Mouse (Mus musculus): Measurements from ENCODE around the gene Ogg1. TPM values are rescaled to one million over a fixed set of nuclear protein-coding genes. Genes with fewer than 3 reads are reported as not detected.
"Not testable (repeated sequence)": the region's sequence is repeated elsewhere in the genome, so short reads cannot be mapped to it uniquely, and the experiment has no call there.

Gene Ogg1
- polyA plus RNA-seq, 1 experiment, result 13.7 TPM

GRCm38 (mm10) chr6:113315972-113316371 lies 10.8 kb upstream of the Ogg1 start:
- no peak overlapping the region for H3K4me3 ChIP-seq (ENCODE audit: insufficient read depth, low read length)
- peaks cover 3% of the 10 kb centered on the region; the same call in 1 of the 2 replicates for H3K4me1 ChIP-seq (ENCODE audit: control insufficient read depth, insufficient read depth, low read length)
- TF ChIP-seq CTCF (IDR thresholded peaks at IDR 0.05; ENCODE audit: extremely low read depth, insufficient read depth, low read length) (no peak), POLR2A (IDR thresholded peaks at IDR 0.05; ENCODE audit: extremely low read depth, insufficient read depth, low read length) (no peak)
- no peak overlapping the region for H3K27ac ChIP-seq (ENCODE audit: insufficient read depth, low read length)

- Histone ChIP-seq H3K4me3 (ENCODE audit: insufficient read depth, low read length) (no peak overlapping the region), H3K4me1 (ENCODE audit: control insufficient read depth, insufficient read depth, low read length) (no peaks in the 10 kb centered on the region), H3K27ac (ENCODE audit: insufficient read depth, low read length) (no peak overlapping the region)
- TF ChIP-seq CTCF (IDR thresholded peaks at IDR 0.05; ENCODE audit: extremely low read depth, insufficient read depth, low read length), result no peak
These were observed 2.6 kb downstream of the Ogg1 start for GRCm38 (mm10) chr6:113329396-113329795.

GRCm38 (mm10) chr6:113330547-113330946 lies 3.8 kb downstream of the Ogg1 start:
- Histone ChIP-seq H3K27ac (ENCODE audit: insufficient read depth, low read length) (no peak overlapping the region), H3K4me1 (ENCODE audit: control insufficient read depth, insufficient read depth, low read length) (no peaks in the 10 kb centered on the region), H3K4me3 (ENCODE audit: insufficient read depth, low read length) (no peak overlapping the region)
- TF ChIP-seq CTCF (IDR thresholded peaks at IDR 0.05; ENCODE audit: extremely low read depth, insufficient read depth, low read length), result no peak
- TF ChIP-seq POLR2A (IDR thresholded peaks at IDR 0.05; ENCODE audit: extremely low read depth, insufficient read depth, low read length), result no peak

GRCm38 (mm10) chr6:113331721-113332120 lies 4.9 kb downstream of the Ogg1 start:
- no peak for TF ChIP-seq CTCF (IDR thresholded peaks at IDR 0.05; ENCODE audit: extremely low read depth, insufficient read depth, low read length)
- H3K4me1 ChIP-seq (ENCODE audit: control insufficient read depth, insufficient read depth, low read length), result no peaks in the 10 kb centered on the region
- H3K27ac ChIP-seq (ENCODE audit: insufficient read depth, low read length), result no peak overlapping the region
- H3K4me3 ChIP-seq (ENCODE audit: insufficient read depth, low read length), result no peak overlapping the region

- not testable (repeated sequence) for H3K4me1 ChIP-seq (ENCODE audit: control insufficient read depth, insufficient read depth, low read length); H3K27ac ChIP-seq (ENCODE audit: insufficient read depth, low read length); H3K4me3 ChIP-seq (ENCODE audit: insufficient read depth, low read length)
These were observed 6.0 kb downstream of the Ogg1 start for GRCm38 (mm10) chr6:113332734-113333133.

- Histone ChIP-seq H3K4me3 (ENCODE audit: insufficient read depth, low read length) (no peak overlapping the region), H3K27ac (ENCODE audit: insufficient read depth, low read length) (no peak overlapping the region), H3K4me1 (ENCODE audit: control insufficient read depth, insufficient read depth, low read length) (no peaks in the 10 kb centered on the region)
- TF ChIP-seq CTCF (IDR thresholded peaks at IDR 0.05; ENCODE audit: extremely low read depth, insufficient read depth, low read length) (no peak), POLR2A (IDR thresholded peaks at IDR 0.05; ENCODE audit: extremely low read depth, insufficient read depth, low read length) (no peak)
These were observed 6.6 kb downstream of the Ogg1 start for GRCm38 (mm10) chr6:113333137-113333950.

- H3K27ac ChIP-seq (ENCODE audit: insufficient read depth, low read length), result no peak overlapping the region
- H3K4me3 ChIP-seq (ENCODE audit: insufficient read depth, low read length), result no peak overlapping the region
- H3K4me1 ChIP-seq (ENCODE audit: control insufficient read depth, insufficient read depth, low read length), result no peaks in the 10 kb centered on the region
- TF ChIP-seq CTCF (IDR thresholded peaks at IDR 0.05; ENCODE audit: extremely low read depth, insufficient read depth, low read length), result no peak
- TF ChIP-seq POLR2A (IDR thresholded peaks at IDR 0.05; ENCODE audit: extremely low read depth, insufficient read depth, low read length), result no peak
These were observed 7.4 kb downstream of the Ogg1 start for GRCm38 (mm10) chr6:113334216-113334615.

GRCm38 (mm10) chr6:113336852-113337620 lies 10.3 kb downstream of the Ogg1 start:
- TF ChIP-seq CTCF (IDR thresholded peaks at IDR 0.05; ENCODE audit: extremely low read depth, insufficient read depth, low read length) (no peak), POLR2A (IDR thresholded peaks at IDR 0.05; ENCODE audit: extremely low read depth, insufficient read depth, low read length) (no peak)
- H3K4me1 ChIP-seq (ENCODE audit: control insufficient read depth, insufficient read depth, low read length), result 0 out of 2 replicates have a peak, but pooled peaks cover 3% of the 10 kb centered on the region
- no peak overlapping the region for H3K4me3 ChIP-seq (ENCODE audit: insufficient read depth, low read length)
- no peak overlapping the region for H3K27ac ChIP-seq (ENCODE audit: insufficient read depth, low read length)

- H3K4me3 ChIP-seq (ENCODE audit: insufficient read depth, low read length), result peak overlapping the region; percentile 80
- H3K27ac ChIP-seq (ENCODE audit: insufficient read depth, low read length), result peak overlapping the region; percentile 45; the same call in 1 of the 2 replicates
- peaks cover 5% of the 10 kb centered on the region; the same call in 1 of the 2 replicates for H3K4me1 ChIP-seq (ENCODE audit: control insufficient read depth, insufficient read depth, low read length)
- TF ChIP-seq CTCF (IDR thresholded peaks at IDR 0.05; ENCODE audit: extremely low read depth, insufficient read depth, low read length), result no peak
- TF ChIP-seq POLR2A (IDR thresholded peaks at IDR 0.05; ENCODE audit: extremely low read depth, insufficient read depth, low read length), result no peak
These were observed 14.8 kb downstream of the Ogg1 start for GRCm38 (mm10) chr6:113341574-113341973.

- TF ChIP-seq POLR2A (IDR thresholded peaks at IDR 0.05; ENCODE audit: extremely low read depth, insufficient read depth, low read length) (no peak), CTCF (IDR thresholded peaks at IDR 0.05; ENCODE audit: extremely low read depth, insufficient read depth, low read length) (no peak)
- H3K4me3 ChIP-seq (ENCODE audit: insufficient read depth, low read length), result peak overlapping the region; percentile 80
- H3K27ac ChIP-seq (ENCODE audit: insufficient read depth, low read length), result 0 out of 2 replicates have a peak overlapping the region, but pooled peaks have one; percentile 31
- peaks cover 5% of the 10 kb centered on the region; the same call in 1 of the 2 replicates for H3K4me1 ChIP-seq (ENCODE audit: control insufficient read depth, insufficient read depth, low read length)
These were observed 15.5 kb downstream of the Ogg1 start for GRCm38 (mm10) chr6:113342297-113342696.
